Mouse (Mus musculus): Measurements from ENCODE around the gene Olfr183.
"Not testable (repeated sequence)": the region's sequence is repeated elsewhere in the genome, so short reads cannot be mapped to it uniquely, and the experiment has no call there.

Olfr183 gene

GRCm38 (mm10) chr16:58995057-58995456, at the start of gene Olfr183:
Olfr183 (plus strand) TSS chr16:58995357.
- no peak for DNase-seq

- no peak for DNase-seq
Observed at GRCm38 (mm10) chr16:59007146-59007545, 12.0 kb downstream of the Olfr183 start.

GRCm38 (mm10) chr16:59013357-59014018, 18.3 kb downstream of the Olfr183 start:
- DNase-seq: no peak

GRCm38 (mm10) chr16:59030191-59030590, 35.0 kb downstream of the Olfr183 start, which contains the start of gene Olfr186:
Olfr186 (minus strand) TSS chr16:59030291.
- DNase-seq: no peak

- no peak for DNase-seq
Observed at GRCm38 (mm10) chr16:59039710-59040109, 44.6 kb downstream of the Olfr183 start, which contains the start of gene Olfr187. Olfr187 (minus strand) TSS chr16:59039767.

GRCm38 (mm10) chr16:59045835-59046234, 50.7 kb downstream of the Olfr183 start:
- no peak for DNase-seq

GRCm38 (mm10) chr16:59047579-59047978, 52.4 kb downstream of the Olfr183 start:
- no peak for DNase-seq

- DNase-seq: no peak
Observed at GRCm38 (mm10) chr16:59048860-59049259, 53.7 kb downstream of the Olfr183 start.

GRCm38 (mm10) chr16:59049286-59049685, 54.1 kb downstream of the Olfr183 start:
- DNase-seq: not testable (repeated sequence)
